Comparison of ENCODE assay signal across 15 mouse cellular contexts in the genomic region with DNA sequence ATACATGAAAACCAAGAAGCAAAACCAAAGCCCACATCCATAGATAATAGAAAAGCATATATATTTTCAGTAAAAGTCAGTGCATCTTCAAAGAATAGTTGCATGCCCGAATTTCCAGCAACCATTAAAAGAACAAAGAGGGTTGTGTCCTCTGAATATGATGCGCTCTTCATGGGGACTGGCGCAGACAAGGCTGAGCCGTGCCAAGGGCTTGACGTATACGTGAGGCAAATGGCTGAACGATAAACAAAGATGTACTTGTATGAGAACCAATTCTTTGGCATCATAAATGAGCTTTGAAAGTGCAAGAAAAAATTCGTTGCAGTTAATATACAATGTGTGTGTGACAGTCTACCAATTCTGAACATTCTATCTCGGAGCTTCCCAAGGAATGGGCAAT. TPM values are rescaled to one million over a fixed set of nuclear protein-coding genes. Genes with fewer than 3 reads are reported as not detected.
"Had no signal": no experiment of that assay in that cellular context is flagged by ENCODE, and none has a peak within 500 bp of the region (broad histone marks: within the 10 kb centered on the region; RNA-seq: fewer than 3 reads in every experiment).

No protein-coding gene starts in this region.

- H3K9ac ChIP-seq: intestine, embryonic 15.5 days; liver, embryonic 15.5 days; neural tube, embryonic 12.5 days had no signal

- H3K4me3 ChIP-seq: intestine, embryonic 15.5 days; liver, embryonic 15.5 days; neural tube, embryonic 12.5 days had no signal

- H3K9me3 ChIP-seq: intestine, embryonic 15.5 days; liver, embryonic 15.5 days; neural tube, embryonic 12.5 days had no signal

- H3K4me1 ChIP-seq: intestine, embryonic 15.5 days; neural tube, embryonic 12.5 days had no signal

- DNase-seq: kidney, adult 18-20 months; kidney, postnatal 10 days; kidney, postnatal 4 days; midbrain, embryonic 14.5 days; thymus, postnatal 36 days had no signal

- H3K27me3 ChIP-seq: intestine, embryonic 15.5 days; liver, embryonic 15.5 days; neural tube, embryonic 12.5 days had no signal

- H3K36me3 ChIP-seq: intestine, embryonic 15.5 days; liver, embryonic 15.5 days; neural tube, embryonic 12.5 days had no signal

- H3K27ac ChIP-seq: intestine, embryonic 15.5 days; liver, embryonic 15.5 days; neural tube, embryonic 12.5 days had no signal

- ATAC-seq: intestine, embryonic 15.5 days had no signal

- H3K4me2 ChIP-seq: intestine, embryonic 15.5 days; liver, embryonic 11.5 days; liver, embryonic 15.5 days; neural tube, embryonic 12.5 days had no signal

RNA-seq across cellular contexts. Expression of gene Gm49387, which starts 40.6 kb away (rescaled TPM):
- total RNA-seq: layer of hippocampus, postnatal 14 days; left cerebral cortex, adult 8-10 months; megakaryocyte progenitor cell, adult 5-6 weeks; monocyte, adult 5-6 weeks; neutrophil, adult 5-6 weeks had no signal
- polyA plus RNA-seq: kidney, embryonic 14.5 days; midbrain, embryonic 14.5 days had no signal
